Mouse (Mus musculus) CH12.LX (cell line): Measurements from ENCODE around the gene Als2cr12.

Experiments
- BHLHE40 ChIP-seq: IDR thresholded peaks from 2 replicates; pipeline ENCODE4 v1.6.1; 2011; ENCODE audit warnings: mild to moderate bottlenecking, low read depth, low read length, improper control_type of control experiment
- CTCF ChIP-seq, 2 experiments: IDR thresholded peaks in 1 of 2; conservative IDR thresholded peaks in 1 of 2; 2 replicates each; pipeline ENCODE4 v1.5.1; 2011 to 2012; ENCODE audit warnings: low read depth in 2 of 2, low read length in 2 of 2, improper control_type of control experiment in 1 of 2, inconsistent platforms in 1 of 2, mild to moderate bottlenecking in 1 of 2, moderate library complexity in 1 of 2
- ETS1 ChIP-seq: conservative IDR thresholded peaks from 2 replicates; pipeline ENCODE4 v1.6.1; 2012; ENCODE audit warnings: low read depth, mild to moderate bottlenecking, inconsistent platforms, low read length, improper control_type of control experiment, moderate library complexity
- HCFC1 ChIP-seq: IDR thresholded peaks from 2 replicates; pipeline ENCODE4 v1.6.1; 2012; ENCODE audit warnings: low read depth, mild to moderate bottlenecking, inconsistent platforms, low read length, improper control_type of control experiment
- MXI1 ChIP-seq: IDR thresholded peaks from 2 replicates; pipeline ENCODE4 v1.6.1; 2011; ENCODE audit warnings: mild to moderate bottlenecking, low read depth, low read length, improper control_type of control experiment
- NELFE ChIP-seq: IDR thresholded peaks from 2 replicates; pipeline ENCODE4 v1.6.1; 2011; ENCODE audit warnings: low read depth, low read length, improper control_type of control experiment
- POLR2A ChIP-seq: IDR thresholded peaks from 2 replicates; pipeline ENCODE4 v1.6.1; 2011; ENCODE audit warnings: low read depth, mild to moderate bottlenecking, improper control_type of control experiment, low read length
- SMC3 ChIP-seq: IDR thresholded peaks from 2 replicates; pipeline ENCODE4 v1.6.1; 2011; ENCODE audit warnings: low read depth, low read length, improper control_type of control experiment
- ZNF384 ChIP-seq: IDR thresholded peaks from 2 replicates; pipeline ENCODE4 v1.6.1; 2012; ENCODE audit warnings: low read depth, low read length, improper control_type of control experiment, inconsistent platforms

- no peak for TF ChIP-seq BHLHE40
- no peak for TF ChIP-seq POLR2A
- no peak for TF ChIP-seq ZNF384
- TF ChIP-seq SMC3 = no peak
- no peak for TF ChIP-seq NELFE
- no peak for TF ChIP-seq CTCF (conservative IDR thresholded peaks at IDR 0.05 in 1 of 2, IDR thresholded peaks at IDR 0.05 in 1 of 2; ENCODE audit: low read depth in 2 of 2, low read length in 2 of 2)
- no peak for TF ChIP-seq MXI1
- no peak for TF ChIP-seq ETS1
- no peak for TF ChIP-seq HCFC1
Measured at GRCm38 (mm10) chr1:58743252-58743651, 47.5 kb upstream of the Als2cr12 start.
